Mouse (Mus musculus) cortical plate, adult 2 months (tissue): ENCODE results near the gene Ear2.
"Not testable (repeated sequence)": the region's sequence is repeated elsewhere in the genome, so short reads cannot be mapped to it uniquely, and the experiment has no call there.

Source experiments
- CTCF ChIP-seq: fragments of 200-500 bp; IDR thresholded peaks from 2 replicates; pipeline ENCODE4 v1.5.1; 2011; ENCODE audit warnings: mild to moderate bottlenecking, control low read depth, low read length; ENCODE audit not compliant: insufficient read depth; ENCODE audit errors: extremely low read depth
- POLR2A ChIP-seq: fragments of 200-500 bp; IDR thresholded peaks from 2 replicates; pipeline ENCODE4 v1.6.1; 2011; ENCODE audit warnings: mild to moderate bottlenecking, low read length, control low read depth; ENCODE audit not compliant: insufficient read depth; ENCODE audit errors: extremely low read depth

- not testable (repeated sequence) for TF ChIP-seq CTCF, POLR2A
Measured at GRCm38 (mm10) chr14:44086588-44086987, 15.9 kb upstream of the Ear2 start.
